Mouse (Mus musculus) erythroblast, embryonic 14.5 days (primary cell): ENCODE data around the gene Ankrd34b.

Source experiments
- GATA1 ChIP-seq: IDR thresholded peaks from 2 replicates; pipeline ENCODE4 v1.6.1; 2012; ENCODE audit warnings: low read length, inconsistent platforms, mixed read lengths
- TAL1 ChIP-seq: IDR thresholded peaks from 3 replicates; pipeline ENCODE4 v1.6.1; 2012; ENCODE audit warnings: low read length, inconsistent platforms, mixed read lengths

DNA sequence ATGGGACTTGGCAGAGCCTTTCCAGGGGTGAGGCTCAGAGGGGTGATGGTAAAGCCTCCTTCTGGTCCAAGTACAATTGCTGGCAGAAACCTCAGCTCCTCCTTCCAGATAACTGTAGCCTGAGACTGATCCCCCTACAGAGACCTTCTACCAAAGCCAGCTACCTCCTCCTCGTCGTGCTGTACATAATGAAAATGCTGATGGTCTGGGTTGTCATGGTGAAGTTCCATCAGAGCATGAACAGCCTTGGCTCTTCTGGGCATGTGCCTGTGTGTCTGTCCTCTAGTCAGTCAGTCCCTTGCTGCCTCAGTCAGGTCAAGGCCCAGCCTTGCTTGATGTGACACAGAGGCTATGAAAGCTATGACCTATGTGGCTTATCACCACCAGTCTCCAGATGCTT is 15.2 kb upstream of the Ankrd34b start:
- no peak for TF ChIP-seq GATA1
- no peak for TF ChIP-seq TAL1
